Mouse (Mus musculus) intestine, postnatal 0 days (tissue): Measurements from ENCODE around the gene Gria2. TPM values are rescaled to one million over a fixed set of nuclear protein-coding genes. Genes with fewer than 3 reads are reported as not detected.

Experiments
- ATAC-seq: fragments of 200-750 bp; cut with Nextera tagmentation; 2 replicates; pipeline ENCODE4 v1.8.0; 2017; ENCODE audit warnings: mild to moderate bottlenecking, moderate TSS enrichment, moderate library complexity
- H3K27ac ChIP-seq: fragments of 300-500 bp; sonication (generic); 2 replicates; pipeline ENCODE4 v1.5.1; 2014; ENCODE audit warnings: mild to moderate bottlenecking, low read depth, low read length, moderate library complexity
- H3K27me3 ChIP-seq: fragments of 300-500 bp; sonication (generic); replicated peaks from 2 replicates; pipeline ENCODE4 v1.6.1; 2014; ENCODE audit warnings: low read length, mixed read lengths; ENCODE audit not compliant: control insufficient read depth, insufficient read depth
- H3K36me3 ChIP-seq: fragments of 300-500 bp; sonication (generic); 2 replicates; pipeline ENCODE4 v1.6.1; 2014; ENCODE audit warnings: mild to moderate bottlenecking, moderate library complexity; ENCODE audit not compliant: control insufficient read depth, insufficient read depth
- H3K4me1 ChIP-seq: fragments of 300-500 bp; sonication (generic); replicated peaks from 2 replicates; pipeline ENCODE4 v1.6.1; 2014; ENCODE audit warnings: antibody characterized with exemption, low read length, mixed read lengths; ENCODE audit not compliant: control insufficient read depth, insufficient read depth
- H3K4me2 ChIP-seq: fragments of 300-500 bp; sonication (generic); replicated peaks from 2 replicates; pipeline ENCODE4 v1.6.1; 2014; ENCODE audit warnings: low read depth, mild to moderate bottlenecking, moderate library complexity
- H3K4me3 ChIP-seq: fragments of 300-500 bp; sonication (generic); 2 replicates; pipeline ENCODE4 v1.5.1; 2014; ENCODE audit warnings: low read depth, low read length
- H3K9ac ChIP-seq: fragments of 300-500 bp; sonication (generic); 2 replicates; pipeline ENCODE4 v1.6.1; 2014; ENCODE audit warnings: mild to moderate bottlenecking, low read depth, low read length
- H3K9me3 ChIP-seq: fragments of 300-500 bp; sonication (generic); 2 replicates; pipeline ENCODE4 v1.6.1; 2016; ENCODE audit warnings: mixed run types; ENCODE audit not compliant: control insufficient read depth
- CTCF ChIP-seq: sonication (generic); IDR thresholded peaks from 2 replicates; pipeline ENCODE4 v1.5.1; 2016; ENCODE audit warnings: low read depth, mild to moderate bottlenecking, control low read depth, antibody characterized with exemption, moderate library complexity
- WGBS: fragments of 180-500 bp; shearing (Covaris S2); extraction: QIAGEN DNeasy Blood & Tissue Kit; methylation state at CpG from one replicate; pipeline ENCODE4 v1.1.7; 2014; 5-methylcytosine and 5-hydroxymethylcytosine counted together
- polyA plus RNA-seq: library from polyadenylated mRNA; unstranded; fragments of >200 nt; fragmentation: Nextera tagmentation; extraction: Ambion mirVana; gene quantifications from 2 replicates; pipeline ENCODE4 v1.2.1, GENCODE M21; 2015

Gria2 gene
- polyA plus RNA-seq, 1 experiment from 2014 or later: 0.76 TPM

DNA sequence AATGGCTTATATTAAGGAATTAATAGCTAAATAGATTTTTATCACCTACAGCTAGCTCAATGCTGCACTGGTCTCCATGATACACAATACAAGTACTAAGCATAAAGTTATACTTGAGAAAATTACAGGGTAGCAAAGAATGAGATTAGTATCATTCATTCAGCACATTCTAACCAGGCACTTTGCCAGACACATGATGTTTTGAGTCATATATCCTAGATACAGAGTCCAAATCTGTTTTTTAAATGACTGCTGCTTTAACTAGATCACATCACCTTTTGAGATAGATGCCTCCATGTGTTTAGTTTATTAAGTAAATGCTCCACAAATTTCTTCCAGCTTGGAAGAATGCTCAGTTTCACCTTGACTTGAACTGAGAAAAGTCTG, 21.5 kb downstream of the Gria2 start:
- no peak overlapping the region for H3K4me2 ChIP-seq
- ATAC-seq: peak; percentile 79
- H3K4me1 ChIP-seq: no peaks in the 10 kb centered on the region

DNA sequence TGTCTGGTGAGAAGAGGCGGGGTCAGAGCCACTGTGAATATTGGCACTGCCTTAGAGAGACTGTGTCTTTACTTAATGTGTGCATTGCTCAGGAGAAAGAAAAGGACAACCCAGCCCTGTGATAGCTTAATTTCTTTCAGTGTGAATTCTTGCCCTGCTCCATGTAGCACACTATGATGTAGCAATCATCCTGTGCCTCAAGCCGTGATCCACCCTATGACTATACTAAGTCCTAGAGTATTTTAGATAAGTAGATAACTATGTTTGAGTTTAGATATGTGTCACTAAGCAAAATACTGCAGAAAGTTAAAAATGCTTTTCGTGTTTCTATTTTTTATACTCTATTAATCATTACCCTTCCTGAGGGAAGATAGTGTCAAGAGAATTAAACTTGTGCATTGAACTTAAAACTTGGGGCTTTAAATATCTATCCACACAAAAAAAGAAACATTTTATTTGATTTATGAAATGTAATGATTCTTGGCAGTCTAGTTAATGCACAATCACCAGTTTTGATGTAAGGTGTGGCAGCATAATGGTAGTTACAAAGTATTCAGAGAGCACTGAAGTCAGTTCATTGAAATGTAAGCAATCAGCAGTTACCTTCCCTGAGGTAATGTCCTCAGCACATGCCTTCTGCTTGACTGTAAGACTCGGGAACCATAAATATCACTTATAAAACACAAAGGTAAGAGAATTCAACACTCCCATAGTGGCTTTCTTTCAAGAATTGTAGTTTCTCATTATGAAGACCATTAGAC, 22.1 kb downstream of the Gria2 start:
- H3K36me3 ChIP-seq: no peaks in the 10 kb centered on the region
- H3K27me3 ChIP-seq: no peaks in the 10 kb centered on the region
- no peaks in the 10 kb centered on the region for H3K4me1 ChIP-seq
- ATAC-seq: peak; percentile 92
- H3K4me2 ChIP-seq: no peak overlapping the region
- no peak overlapping the region for H3K9ac ChIP-seq
- 50% methylated on average over 4 of the region's 4 CpGs for WGBS
- TF ChIP-seq CTCF: no peak
- H3K9me3 ChIP-seq: no peaks in the 10 kb centered on the region
- 0 out of 2 replicates have a peak overlapping the region, but pooled peaks have one; percentile 36 for H3K27ac ChIP-seq
- H3K4me3 ChIP-seq: no peak overlapping the region

More for the DNA sequence above, 21.5 kb downstream of the Gria2 start:
- no peaks in the 10 kb centered on the region for H3K36me3 ChIP-seq
- no peaks in the 10 kb centered on the region for H3K27me3 ChIP-seq
- H3K4me3 ChIP-seq: no peak overlapping the region
- H3K9ac ChIP-seq: no peak overlapping the region
- H3K9me3 ChIP-seq: no peaks in the 10 kb centered on the region
- TF ChIP-seq CTCF: no peak
- H3K27ac ChIP-seq: peak overlapping the region; percentile 36

DNA sequence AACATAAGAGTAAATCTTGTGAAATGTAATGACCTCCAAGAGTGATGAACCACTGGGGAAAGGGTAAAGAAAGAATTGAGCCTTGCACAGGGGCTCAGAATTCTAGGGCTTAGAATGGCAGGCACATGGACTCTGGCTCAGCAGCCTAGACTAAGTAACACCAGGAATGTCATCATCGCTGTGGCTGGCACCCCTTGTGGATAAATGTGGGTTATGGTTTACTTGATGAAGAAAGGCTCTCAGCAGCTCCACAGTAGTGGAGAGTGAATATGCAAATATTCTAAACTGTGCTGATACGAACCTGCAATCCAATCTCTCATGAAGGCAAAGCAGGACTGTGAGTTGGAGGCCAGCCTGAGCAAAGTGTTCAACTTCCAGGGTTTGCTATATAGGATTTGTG, 26.0 kb downstream of the Gria2 start:
- no peak for ATAC-seq
- no peaks in the 10 kb centered on the region for H3K9me3 ChIP-seq
- H3K27me3 ChIP-seq: no peaks in the 10 kb centered on the region
- no peaks in the 10 kb centered on the region for H3K4me1 ChIP-seq
- no peak overlapping the region for H3K9ac ChIP-seq
- H3K4me3 ChIP-seq: no peak overlapping the region
- H3K27ac ChIP-seq: no peak overlapping the region
- no peak overlapping the region for H3K4me2 ChIP-seq
- WGBS: 74% methylated on average over 2 of the region's 2 CpGs
- no peaks in the 10 kb centered on the region for H3K36me3 ChIP-seq
- no peak for TF ChIP-seq CTCF

DNA sequence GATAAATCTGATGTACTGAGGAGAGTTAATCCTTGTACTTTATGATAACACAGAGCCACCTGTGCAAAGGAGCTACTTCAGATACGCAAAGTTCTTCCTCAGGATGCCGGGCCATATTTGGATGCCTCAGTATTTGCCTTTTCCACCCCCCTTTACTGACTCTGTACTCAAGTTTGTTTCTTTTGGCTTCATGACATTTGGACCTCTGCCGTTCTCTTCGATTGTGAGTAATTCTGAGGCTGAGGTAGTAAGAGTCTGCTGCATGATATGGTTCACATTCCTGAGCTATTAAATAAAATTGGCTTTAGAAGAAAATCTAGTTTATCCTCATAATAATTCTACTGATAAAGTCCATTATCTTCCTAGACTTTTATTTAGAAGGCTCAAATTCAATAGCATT, 26.7 kb downstream of the Gria2 start:
- Histone ChIP-seq H3K4me3 (no peak overlapping the region), H3K9me3 (no peaks in the 10 kb centered on the region), H3K4me1 (no peaks in the 10 kb centered on the region), H3K4me2 (no peak overlapping the region), H3K9ac (no peak overlapping the region), H3K36me3 (no peaks in the 10 kb centered on the region), H3K27ac (no peak overlapping the region), H3K27me3 (no peaks in the 10 kb centered on the region)
- 55% methylated on average over 4 of the region's 4 CpGs for WGBS
- no peak for TF ChIP-seq CTCF
- ATAC-seq: no peak

DNA sequence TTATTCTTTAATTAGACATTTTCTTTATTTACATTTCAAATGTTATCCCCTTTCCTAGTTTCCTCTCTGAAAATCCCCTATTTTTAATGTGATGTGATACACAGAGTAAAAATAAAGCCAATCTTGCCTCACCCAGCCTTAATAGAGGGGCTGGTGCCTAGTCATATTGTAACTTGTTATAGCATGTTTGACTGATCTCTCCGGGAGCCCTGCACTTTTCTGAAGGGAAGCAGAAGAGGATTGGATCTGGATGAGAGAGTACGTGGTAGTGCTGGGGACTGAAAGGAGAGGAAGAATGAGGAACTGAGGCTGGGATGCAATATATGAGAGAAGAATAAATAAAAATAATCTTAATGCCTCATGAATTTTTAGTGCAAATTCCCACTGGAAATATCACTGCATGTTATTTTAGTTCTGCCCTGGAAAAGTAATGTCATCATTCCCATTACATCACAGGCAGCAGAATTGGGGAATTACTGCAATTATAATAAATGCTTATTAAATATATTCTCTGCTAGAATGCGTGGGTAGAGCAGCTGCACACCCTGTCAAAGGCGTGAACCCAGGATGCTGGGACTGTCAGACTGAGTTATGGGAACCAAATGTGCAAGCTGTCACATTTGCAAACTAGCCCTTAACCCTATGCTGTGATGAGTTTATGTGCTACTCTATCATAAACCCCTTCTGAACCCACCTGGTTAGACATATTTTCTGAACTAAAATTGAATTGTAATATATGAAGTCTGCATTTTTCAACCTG, 28.4 kb downstream of the Gria2 start:
- H3K9ac ChIP-seq: no peak overlapping the region
- no peaks in the 10 kb centered on the region for H3K27me3 ChIP-seq
- no peak overlapping the region for H3K4me3 ChIP-seq
- 82% methylated on average over 4 of the region's 4 CpGs for WGBS
- H3K4me1 ChIP-seq: no peaks in the 10 kb centered on the region
- H3K4me2 ChIP-seq: no peak overlapping the region
- no peak for TF ChIP-seq CTCF
- H3K36me3 ChIP-seq: no peaks in the 10 kb centered on the region
- no peak overlapping the region for H3K27ac ChIP-seq
- H3K9me3 ChIP-seq: no peaks in the 10 kb centered on the region
- no peak for ATAC-seq

DNA sequence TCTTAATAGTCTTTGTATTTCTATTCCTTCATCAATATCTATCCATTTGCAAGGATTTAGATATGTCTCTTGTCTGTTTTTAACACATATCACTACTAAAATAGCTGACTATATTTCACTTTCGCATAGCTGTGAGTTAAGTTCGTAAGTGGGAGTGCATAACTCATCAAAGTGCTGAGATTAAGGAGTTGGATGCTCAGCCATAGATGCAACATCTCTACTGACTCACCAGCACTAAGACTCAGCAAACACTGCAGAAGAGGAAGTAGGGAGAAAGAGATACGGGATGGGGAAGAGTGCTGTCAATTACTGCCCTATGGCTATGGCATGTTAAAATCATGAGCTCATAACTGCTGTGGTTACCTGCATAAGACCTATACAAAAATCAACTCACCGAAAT, 29.4 kb downstream of the Gria2 start:
- H3K9me3 ChIP-seq: no peaks in the 10 kb centered on the region
- no peaks in the 10 kb centered on the region for H3K27me3 ChIP-seq
- no peak overlapping the region for H3K27ac ChIP-seq
- 82% methylated on average over 4 of the region's 4 CpGs for WGBS
- ATAC-seq: no peak
- H3K4me3 ChIP-seq: no peak overlapping the region
- H3K4me1 ChIP-seq: no peaks in the 10 kb centered on the region
- TF ChIP-seq CTCF: no peak
- H3K36me3 ChIP-seq: no peaks in the 10 kb centered on the region
- H3K9ac ChIP-seq: no peak overlapping the region
- no peak overlapping the region for H3K4me2 ChIP-seq
